Mouse (Mus musculus): ENCODE data around the gene Olfr270.

Gene Olfr270

DNA sequence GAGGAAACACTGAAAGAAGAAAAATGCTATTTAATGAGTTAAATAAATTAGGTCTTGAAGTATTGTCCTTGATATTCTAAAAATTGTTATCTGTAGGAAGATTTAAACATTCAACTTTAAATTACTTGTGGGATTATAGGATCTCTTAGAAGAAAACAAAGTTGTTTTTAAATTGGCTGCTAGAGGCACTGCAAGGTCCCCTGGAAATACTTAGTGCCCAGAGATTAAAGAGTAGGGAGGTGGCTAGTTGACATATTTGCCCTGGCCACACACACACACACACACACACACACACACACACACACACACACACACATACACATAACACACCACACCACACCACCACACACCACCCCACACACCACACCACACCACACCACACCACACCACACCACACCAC lies at the start of gene Olfr270:
Gene Olfr270, plus strand, starts transcription at position 301 of the 400 bp plus-strand sequence.
- no peak for DNase-seq (ENCODE audit: extremely low read depth, insufficient read length, low spot score)

DNA sequence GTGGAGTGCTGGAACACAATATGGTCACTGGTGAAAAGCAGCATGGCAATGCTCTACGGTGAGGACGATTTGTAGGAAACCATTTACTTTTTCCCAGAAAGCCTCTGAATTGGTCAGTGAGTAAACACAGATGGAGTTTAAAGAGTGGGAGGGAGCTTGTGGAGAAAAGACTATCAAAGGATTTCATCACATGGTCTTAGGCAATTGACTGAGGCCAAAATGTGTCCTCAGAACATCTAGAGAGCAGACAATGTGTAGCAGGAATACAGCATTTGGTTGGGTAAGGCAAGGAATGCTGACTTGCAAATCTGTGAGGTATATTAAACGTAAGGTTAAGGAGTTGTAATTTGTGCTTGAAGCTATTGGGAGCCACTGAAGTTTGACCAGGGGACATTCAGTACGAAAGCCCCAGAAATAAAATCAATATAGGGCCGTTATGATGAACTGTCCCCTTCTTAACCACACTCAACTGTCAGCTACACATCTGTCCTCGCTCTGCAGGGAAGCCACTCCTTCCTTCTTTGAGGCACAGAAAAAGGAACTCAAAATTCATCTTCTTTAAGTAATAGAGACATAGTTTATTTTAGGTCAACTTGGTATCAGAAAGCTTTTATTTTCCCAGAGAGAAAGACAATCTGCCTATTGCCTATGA lies 47.6 kb upstream of the Olfr270 start:
- no peak for DNase-seq (ENCODE audit: extremely low read depth, insufficient read length, low spot score)

GRCm38 (mm10) chr4:52917311-52917688 lies 47.0 kb upstream of the Olfr270 start:
- no peak for DNase-seq (ENCODE audit: extremely low read depth, insufficient read length, low spot score)

DNA sequence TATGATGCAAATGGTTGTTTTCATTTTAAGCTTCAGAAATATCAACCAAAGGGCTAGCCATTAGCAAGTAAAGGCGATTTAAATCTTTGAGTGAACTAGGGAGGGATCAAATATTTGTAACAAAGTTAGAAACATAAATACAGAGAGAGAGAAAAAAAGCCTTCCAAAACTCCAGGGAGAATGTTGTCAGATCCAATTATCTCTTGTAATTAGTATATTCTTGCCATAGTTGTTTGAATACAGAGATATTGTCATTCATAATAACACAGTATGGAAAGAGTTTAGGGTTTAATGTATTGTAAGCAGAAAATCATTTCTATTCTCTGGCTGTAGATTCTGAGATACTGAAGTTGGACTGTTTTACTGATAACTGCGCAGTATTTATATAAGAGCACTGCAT lies 45.3 kb upstream of the Olfr270 start, which contains the start of gene Olfr272:
Gene Olfr272, minus strand, starts transcription at position 101 of the 400 bp plus-strand sequence.
- no peak for DNase-seq (ENCODE audit: extremely low read depth, insufficient read length, low spot score)

DNA sequence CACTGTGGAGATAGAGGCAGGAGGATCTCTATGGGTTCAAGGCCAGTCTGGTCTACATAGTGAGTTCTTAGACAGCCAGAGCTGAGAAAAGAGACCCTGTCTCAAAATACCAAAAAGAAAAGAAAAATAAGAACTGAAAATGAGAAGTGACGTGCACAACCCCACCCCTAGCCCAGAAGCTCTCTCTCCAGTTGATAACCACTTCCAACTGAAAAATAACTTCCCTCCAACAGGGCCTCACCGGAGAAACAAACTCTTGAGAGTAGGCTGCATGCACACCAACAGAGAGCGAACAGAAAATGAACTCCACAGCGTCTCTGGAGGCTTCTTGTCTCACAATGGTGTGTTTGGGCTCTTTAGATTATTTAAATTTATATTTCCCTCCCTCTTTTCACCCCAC lies 33.9 kb upstream of the Olfr270 start:
- DNase-seq (ENCODE audit: extremely low read depth, insufficient read length, low spot score): no peak

GRCm38 (mm10) chr4:52946665-52947064 lies 17.7 kb upstream of the Olfr270 start:
- DNase-seq (ENCODE audit: extremely low read depth, insufficient read length, low spot score): no peak

GRCm38 (mm10) chr4:52949005-52949404 lies 15.3 kb upstream of the Olfr270 start:
- DNase-seq (ENCODE audit: extremely low read depth, insufficient read length, low spot score): no peak

- DNase-seq (ENCODE audit: extremely low read depth, insufficient read length, low spot score): no peak
These were observed 5.7 kb upstream of the Olfr270 start for GRCm38 (mm10) chr4:52958693-52959092.

- DNase-seq (ENCODE audit: extremely low read depth, insufficient read length, low spot score): peak; percentile 15
These were observed 20.9 kb downstream of the Olfr270 start for GRCm38 (mm10) chr4:52985216-52985615.

DNA sequence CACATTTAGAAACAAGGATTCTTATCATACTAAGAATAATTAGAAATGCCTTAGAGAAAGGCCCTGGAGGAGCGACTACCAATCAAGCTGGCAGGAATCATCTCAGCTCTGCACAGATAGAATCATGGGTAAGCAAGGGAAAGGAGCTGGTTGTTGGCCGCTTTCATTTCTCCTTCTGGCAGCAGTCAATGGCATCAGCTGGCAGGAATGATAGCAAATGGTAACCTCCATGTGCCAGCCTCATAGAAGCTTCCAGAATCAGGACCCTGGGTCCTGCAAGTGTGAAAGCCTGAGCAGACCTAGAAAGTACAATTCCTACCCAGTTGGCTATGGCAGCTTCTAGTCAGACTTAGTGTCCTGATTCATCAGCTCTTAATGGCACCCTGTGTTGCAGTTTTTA lies 21.9 kb downstream of the Olfr270 start:
- DNase-seq (ENCODE audit: extremely low read depth, insufficient read length, low spot score): no peak

- DNase-seq (ENCODE audit: extremely low read depth, insufficient read length, low spot score): peak; percentile 3
These were observed 24.9 kb downstream of the Olfr270 start, which contains the start of gene Nipsnap3a for GRCm38 (mm10) chr4:52989248-52989647. Gene Nipsnap3a (plus strand): TSS chr4:52989272.

- peak; percentile 28 for DNase-seq (ENCODE audit: extremely low read depth, insufficient read length, low spot score)
These were observed 35.1 kb downstream of the Olfr270 start for GRCm38 (mm10) chr4:52999449-52999848.

GRCm38 (mm10) chr4:53000154-53000553 lies 35.8 kb downstream of the Olfr270 start:
- DNase-seq (ENCODE audit: extremely low read depth, insufficient read length, low spot score): no peak

- no peak for DNase-seq (ENCODE audit: extremely low read depth, insufficient read length, low spot score)
These were observed 44.8 kb downstream of the Olfr270 start for GRCm38 (mm10) chr4:53009183-53009582.

- DNase-seq (ENCODE audit: extremely low read depth, insufficient read length, low spot score): no peak
These were observed 45.5 kb downstream of the Olfr270 start for GRCm38 (mm10) chr4:53009871-53010270.

DNA sequence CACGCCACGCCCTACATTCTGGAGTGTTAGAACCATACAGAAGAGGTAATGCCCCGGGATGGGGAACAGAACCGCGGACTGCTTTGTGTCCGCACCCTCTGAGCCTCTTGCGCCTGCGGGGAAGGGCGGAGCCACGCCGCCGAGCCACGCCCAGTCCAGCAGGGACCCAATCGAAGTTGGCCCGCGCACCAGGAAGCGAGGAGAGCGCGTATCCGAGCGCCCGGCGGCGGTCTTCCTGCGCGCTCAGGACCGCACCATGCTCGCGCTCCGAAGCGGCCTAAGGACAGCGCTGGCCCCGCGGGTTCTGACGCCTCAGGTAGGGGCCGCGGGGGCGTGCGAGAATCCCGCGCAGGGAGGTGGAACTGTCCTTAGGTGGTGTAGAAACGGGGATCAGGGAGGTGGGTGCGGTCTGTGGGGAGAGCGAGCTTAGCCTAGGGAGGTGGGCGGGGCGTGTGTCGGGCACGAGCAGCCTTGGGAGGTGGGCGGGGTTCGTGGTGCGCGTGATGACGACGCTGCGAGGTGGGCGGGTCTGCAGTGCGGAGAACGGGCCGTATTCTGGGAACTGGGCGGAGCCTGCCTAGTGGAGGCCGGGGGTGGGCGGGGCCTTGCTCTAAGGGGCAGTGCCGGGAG lies 47.5 kb downstream of the Olfr270 start, which contains the start of gene Nipsnap3b:
Gene Nipsnap3b, plus strand, starts transcription at position 149 of the 630 bp plus-strand sequence.
- DNase-seq (ENCODE audit: extremely low read depth, insufficient read length, low spot score): peak; percentile 99

GRCm38 (mm10) chr4:53014421-53014820 lies 50.1 kb downstream of the Olfr270 start:
- DNase-seq (ENCODE audit: extremely low read depth, insufficient read length, low spot score): no peak

GRCm38 (mm10) chr4:53015024-53015423 lies 50.7 kb downstream of the Olfr270 start:
- no peak for DNase-seq (ENCODE audit: extremely low read depth, insufficient read length, low spot score)

- no peak for DNase-seq (ENCODE audit: extremely low read depth, insufficient read length, low spot score)
These were observed 54.0 kb downstream of the Olfr270 start for GRCm38 (mm10) chr4:53018392-53018791.
